Mouse (Mus musculus): ENCODE results near the gene Cyp2d22.
A peak's percentile ranks its signal among the peaks of the same experiment; 100 is the strongest.

Cyp2d22 gene

DNA sequence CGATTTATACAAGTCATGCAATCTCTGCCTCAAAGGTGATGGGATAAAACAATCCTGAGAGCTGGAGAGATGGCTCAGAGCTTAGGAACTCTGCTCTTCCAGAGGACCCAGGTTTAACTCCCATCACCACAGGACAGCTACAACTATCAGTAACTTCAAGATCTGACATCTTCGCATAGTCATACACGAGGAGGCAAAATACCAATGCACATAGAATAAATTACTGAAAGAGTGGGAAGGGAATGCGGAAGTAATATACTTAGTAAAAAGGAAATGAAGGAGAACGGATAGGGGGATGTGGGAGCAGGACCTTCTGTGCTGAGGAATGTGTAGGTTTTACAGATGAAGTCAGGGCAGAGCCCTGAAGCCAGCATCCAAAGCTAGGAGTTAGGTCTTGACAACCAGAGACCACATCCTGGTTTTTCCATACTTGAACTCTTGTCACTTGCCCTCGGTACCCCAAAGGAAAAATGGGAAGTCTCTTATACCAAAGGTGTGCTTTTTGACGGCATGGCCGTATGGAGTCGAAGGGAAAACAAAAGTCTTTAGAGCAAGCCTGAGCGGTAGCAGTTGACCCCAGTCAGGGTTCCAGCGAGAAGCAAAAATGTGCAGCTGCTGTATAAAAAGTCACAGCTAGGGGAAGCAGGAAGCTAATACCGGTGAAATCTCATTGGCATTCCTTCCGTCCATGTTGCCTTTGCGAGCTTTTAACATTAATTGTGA lies 33.3 kb downstream of the Cyp2d22 start:
- DNase-seq (ENCODE audit: low spot score in 2 of 2), result no peak

DNA sequence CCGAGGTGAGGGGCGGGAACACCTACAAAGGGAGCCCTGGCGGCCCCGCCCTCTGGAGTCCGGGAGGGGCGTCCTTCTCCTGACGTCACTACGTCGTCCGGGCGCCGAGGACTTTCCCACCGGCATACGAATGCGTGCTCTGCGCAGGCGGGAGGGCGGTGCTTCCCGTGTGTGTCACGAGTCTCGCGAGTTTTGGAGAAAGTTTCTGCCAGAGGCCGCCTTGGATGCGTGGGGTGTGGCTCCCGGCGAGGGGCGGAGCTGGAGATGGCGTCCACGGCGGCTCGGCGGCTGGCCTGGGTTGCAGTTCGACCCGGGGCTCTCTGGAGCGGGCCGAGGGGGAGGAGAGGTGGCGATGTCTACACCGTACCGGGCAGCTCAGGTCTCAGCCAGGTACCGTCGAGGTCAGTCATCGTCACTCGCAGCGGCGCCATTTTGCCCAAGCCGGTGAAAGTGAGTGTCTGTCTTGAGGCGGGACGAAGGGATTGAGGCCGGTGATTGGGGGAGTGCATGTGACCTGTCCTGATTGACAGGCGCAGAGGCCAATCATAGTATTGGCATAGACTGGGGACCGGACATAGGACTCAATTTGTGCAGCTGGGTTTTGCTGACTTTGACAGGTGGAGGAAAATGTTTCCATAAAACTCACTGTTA lies 34.1 kb downstream of the Cyp2d22 start:
- peak; percentile 96 to 97 for DNase-seq (ENCODE audit: low spot score in 2 of 2)

DNA sequence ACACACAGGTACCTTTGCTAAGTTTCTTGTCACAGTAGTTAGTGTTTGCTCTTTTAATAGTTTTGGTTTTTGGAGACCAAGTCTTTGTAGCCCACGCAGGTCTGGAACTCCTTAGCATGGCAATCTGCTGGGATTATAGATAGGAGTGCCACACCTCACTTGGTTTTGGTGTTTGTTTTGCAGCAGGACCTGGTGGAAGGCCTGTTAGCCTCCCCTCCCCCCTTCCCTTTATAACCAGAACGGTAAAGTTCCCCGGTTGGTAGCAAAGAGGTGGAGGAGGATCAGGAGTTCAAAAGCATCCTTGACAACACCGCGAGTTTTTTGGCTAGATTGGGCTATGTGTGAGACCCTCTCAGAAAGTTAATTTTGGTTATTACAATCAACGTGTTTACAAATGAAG lies 35.1 kb downstream of the Cyp2d22 start:
- DNase-seq (ENCODE audit: low spot score in 2 of 2), result no peak

DNA sequence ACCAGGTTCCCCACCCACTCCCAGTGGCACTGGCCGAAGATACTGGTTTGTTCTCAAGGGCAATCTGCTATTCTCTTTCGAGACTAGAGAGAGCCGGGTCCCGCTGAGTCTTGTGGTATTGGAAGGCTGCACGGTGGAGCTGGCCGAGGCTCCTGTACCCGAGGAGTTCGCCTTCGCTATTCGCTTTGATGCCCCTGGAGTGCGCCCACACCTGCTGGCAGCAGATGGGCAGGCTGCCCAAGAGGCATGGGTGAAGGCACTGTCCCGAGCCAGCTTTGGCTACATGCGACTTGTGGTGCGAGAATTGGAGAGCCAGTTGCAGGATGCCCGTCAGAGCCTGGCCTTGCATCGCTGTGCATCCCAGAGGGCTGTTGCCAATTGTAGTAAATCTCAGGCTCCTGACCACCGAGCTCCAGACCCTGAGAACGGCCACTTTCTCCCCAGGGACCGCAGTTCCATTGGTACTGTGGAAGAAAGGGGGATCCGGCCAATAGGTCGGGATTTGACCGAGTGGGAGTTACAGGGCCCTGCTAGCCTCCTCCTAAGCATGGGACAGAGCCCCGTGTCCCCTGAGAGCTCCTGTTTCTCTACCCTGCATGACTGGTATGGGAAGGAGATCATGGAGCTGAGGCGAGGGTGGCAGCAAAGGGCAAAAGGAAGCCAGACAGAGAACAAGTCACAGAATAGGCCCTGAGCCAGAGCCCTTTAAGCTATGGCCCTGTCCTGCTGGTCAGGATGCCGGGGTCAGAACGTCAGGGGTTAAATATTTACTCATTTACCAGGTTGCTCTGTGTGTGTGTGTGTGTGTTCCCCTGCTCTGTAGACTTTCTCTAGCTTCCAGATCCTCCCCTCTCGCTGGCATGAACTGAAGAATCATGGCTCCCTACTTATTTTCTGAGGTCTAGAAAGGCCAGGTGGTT lies 36.4 kb downstream of the Cyp2d22 start:
- no peak for DNase-seq (ENCODE audit: low spot score in 2 of 2)

DNA sequence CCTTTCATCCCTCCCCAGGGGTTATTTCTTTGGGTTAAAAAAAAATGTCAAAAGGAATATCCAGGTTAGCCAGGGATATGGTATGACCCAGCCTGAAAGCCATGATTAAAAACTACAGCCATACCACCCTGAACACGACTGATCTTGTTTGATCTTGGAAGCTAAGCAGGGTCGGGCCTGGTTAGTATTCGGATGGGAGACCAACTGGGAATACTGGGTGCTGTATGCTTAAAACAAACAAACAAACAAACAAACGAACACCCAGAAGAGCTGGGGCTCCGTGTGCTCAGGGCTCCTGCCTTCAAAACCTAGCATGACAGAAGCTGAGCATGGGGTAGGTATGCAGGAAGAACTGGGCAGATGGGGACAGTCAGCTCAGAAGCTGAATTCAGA lies 37.5 kb downstream of the Cyp2d22 start:
- no peak for DNase-seq (ENCODE audit: low spot score in 2 of 2)

DNA sequence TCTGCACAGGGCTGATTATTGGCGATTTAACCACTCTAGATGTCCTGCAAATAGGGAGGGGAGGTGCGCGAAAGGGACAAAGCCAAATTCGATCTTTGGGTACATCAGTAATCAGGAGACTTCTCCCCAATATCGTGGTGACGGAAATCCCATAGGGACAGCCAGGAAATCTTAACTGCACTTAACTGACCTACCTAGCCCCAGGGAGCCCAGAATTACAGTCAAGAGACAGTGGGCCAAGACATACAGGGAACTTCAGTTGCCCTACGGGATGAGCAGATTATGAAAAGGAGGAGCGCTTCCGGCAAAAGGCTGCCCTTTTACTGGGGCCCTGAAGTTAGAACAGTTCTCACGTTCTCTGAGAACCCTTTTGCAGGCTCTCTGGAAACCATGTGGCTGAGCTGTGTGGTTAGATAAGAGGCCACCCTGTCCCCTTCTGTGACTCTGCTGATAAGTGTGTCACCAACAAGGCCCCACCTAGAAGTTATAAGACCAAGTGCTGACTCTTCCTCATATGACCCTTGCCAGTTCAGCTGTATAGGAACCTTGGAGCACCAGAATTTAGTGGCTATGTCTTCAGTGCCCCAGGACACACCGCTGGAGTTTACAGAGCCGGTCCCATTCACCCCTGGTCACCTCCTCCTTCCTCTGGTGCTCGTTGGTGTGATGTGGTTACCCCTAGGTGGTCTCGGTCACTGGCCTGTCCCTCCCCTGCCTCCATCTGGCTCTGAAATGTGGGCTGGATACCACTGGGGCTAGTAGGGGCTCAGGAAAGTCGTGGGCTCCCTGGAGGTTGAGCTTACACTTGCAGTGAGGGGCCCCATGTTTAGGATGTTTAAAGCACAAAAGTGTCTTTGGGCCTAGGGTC lies 38.2 kb downstream of the Cyp2d22 start:
- DNase-seq (ENCODE audit: low spot score in 2 of 2), result no peak

DNA sequence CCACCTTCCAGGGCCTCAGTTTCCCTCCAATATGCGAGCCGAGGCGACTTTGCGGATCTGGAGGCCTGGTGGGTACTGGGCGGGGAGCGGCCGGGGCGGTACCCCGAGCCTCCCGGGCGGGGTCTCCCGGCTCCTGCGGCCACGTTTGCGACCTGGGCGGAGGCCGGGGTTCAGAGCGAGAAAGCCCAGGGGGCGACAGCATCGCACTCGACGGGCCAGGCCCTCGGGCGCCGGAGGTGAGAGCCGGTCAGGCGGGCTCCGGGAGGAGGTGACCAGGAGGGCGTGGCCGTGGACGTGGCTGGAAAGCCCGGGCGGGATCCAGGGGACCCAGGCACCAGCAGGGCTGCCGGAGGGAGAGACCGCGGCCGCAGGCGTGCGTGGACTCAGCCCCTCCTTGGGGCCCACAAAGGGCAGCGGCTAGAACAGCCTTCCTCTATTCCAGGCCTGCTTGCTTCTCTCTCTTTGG lies 39.0 kb downstream of the Cyp2d22 start:
- no peak for DNase-seq (ENCODE audit: low spot score in 2 of 2)

DNA sequence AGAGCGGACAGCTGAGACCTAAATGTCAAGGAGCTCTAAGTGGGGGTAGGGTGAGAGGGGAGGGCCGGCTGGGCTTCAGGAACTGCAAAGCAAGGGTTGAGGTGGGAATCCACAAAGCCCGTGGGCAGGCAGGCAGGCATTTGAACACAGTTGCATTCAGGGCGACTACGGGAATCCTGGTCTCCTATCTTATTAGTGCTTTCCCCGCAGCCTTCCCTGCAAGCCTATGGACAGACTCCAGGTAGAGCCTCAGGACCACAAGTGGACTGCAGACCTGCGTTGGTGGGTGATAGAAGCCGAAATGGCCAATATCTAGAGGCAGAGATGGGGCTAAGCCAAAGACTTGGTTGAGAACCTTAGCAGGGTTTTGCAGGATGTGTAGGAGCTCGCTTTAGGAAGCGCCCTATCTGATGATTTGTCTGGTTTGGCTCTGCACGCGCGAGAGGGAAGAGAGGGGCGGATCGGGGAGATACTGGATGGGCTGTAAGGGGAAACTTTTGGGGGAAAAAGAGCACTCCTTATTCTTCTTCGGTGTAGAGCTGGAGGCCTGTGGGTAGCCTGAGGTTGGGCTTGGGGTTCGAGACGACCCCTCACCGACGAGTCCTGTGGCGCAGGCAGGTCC lies 39.5 kb downstream of the Cyp2d22 start:
- DNase-seq (ENCODE audit: low spot score in 2 of 2), result no peak

DNA sequence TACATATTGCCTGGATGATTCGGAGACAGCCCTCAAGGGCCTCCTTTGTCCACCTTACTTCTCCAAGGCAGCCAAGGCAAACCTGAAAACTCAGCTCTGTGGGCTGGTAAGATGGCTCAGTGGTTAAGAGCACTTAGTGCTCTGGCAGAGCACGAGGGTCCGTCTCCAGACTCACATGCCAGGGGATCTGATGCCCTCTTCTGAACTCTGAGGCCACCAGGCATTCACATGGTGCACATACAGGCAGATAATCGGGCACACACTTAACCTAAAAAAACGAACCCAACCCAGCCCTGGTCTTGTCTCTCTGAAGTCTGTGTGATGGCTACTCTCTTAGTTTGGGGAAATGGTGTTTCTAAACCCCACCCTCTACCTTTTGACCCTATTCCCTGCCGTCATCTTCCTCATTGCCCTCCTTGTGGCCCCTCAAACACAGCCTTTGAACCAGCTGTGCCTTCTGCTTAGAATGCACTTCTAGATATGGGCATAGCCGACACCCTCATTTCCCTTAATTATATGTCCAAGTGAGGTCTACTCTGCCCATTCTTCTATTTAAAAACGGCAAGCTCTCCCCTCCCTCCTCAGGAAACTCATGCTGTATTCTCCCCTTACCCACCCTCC lies 40.3 kb downstream of the Cyp2d22 start:
- DNase-seq (ENCODE audit: low spot score in 2 of 2), result no peak

DNA sequence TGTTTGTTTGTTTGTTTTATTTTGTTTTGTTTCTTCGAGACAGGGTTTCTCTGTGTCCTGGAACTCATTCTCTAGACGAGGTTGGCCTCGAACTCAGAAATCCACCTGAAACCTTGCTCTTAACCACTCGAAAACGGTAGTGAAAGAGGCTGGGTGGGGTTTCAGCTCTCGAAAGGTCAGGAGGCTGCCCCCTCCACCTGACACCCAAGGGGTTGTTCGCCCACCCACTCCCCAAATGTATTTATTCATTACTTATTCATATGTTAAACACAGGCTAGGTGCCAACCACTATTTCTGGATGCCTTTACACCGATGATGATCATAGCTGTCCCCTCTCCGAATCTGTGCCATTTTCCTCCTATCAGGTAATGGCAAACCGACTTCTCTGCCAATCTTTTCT lies 40.9 kb downstream of the Cyp2d22 start:
- DNase-seq (ENCODE audit: low spot score in 2 of 2), result no peak

DNA sequence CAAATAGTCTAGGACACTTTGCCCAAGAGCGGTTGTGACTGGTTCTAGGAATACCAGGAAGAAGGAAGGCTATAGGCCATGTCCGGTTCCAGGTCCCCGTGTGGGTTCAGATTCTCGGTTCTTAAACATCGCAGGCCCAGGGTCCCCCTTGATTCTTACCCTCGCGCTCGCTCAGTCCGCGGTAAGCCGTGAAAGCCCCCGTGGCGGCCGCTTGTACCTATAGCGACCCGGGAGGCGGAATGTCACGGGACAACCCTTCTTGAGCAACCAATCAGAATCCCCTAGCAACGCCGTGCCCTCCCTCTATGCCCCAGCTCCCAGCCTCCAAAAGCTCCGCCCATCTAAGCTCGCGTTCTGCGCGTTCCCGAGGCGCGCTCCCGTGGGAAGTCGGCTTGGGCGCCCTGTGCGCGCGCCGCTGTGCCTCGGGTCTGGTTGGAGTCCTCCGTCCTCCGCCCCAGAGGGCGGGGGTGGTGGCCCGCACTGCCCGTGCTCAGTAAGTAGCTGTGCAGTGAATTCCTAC lies 41.4 kb downstream of the Cyp2d22 start, which contains the start of the genes Naga, Pheta2 and Smdt1:
TSS of gene Naga (minus strand) at position 333 of the 520 bp plus-strand sequence.
TSS of gene Pheta2 (plus strand) at position 350 of the 520 bp plus-strand sequence.
TSS of gene Smdt1 (plus strand) at position 367 of the 520 bp plus-strand sequence.
- DNase-seq (ENCODE audit: low spot score in 2 of 2), result peak; percentile 88 to 90

DNA sequence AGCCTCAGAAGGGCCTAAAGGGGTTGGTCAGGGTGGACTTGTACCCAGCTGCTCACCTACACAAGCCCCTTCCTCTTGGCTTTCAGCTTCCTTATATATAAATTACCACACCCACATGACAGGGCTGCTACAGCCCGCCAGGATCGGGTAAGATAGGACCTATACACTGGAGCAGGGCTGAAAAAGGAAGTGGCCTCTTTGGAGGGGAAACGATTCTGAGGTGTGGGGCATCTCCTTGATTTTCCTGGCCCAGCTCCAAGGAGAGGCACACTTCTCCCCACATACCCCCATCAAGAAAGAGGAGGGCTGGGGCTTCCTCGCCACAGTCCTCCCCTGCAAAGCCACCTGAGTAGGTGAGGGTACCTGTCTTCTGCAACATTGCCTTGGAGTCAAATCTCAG lies 42.2 kb downstream of the Cyp2d22 start:
- no peak for DNase-seq (ENCODE audit: low spot score in 2 of 2)

DNA sequence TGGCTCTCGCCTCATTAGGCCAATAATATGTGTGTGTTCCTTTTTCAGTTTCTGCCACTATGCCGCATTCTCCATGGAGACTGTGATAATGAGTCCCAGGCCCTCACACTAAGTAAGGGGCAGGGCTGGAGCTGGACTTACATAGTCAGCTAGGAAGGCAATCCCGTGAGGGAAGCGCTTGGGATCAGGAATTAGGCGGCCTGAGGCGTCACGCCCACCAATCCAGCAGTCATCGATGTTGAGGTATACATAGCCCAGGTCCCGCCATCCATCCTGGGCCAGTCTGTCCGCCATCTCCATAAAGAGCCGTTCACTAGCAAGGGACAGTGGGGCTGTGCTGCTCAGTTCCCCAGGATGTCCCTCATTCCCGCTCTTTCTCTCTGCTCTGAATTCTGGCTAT lies 43.4 kb downstream of the Cyp2d22 start:
- no peak for DNase-seq (ENCODE audit: low spot score in 2 of 2)

DNA sequence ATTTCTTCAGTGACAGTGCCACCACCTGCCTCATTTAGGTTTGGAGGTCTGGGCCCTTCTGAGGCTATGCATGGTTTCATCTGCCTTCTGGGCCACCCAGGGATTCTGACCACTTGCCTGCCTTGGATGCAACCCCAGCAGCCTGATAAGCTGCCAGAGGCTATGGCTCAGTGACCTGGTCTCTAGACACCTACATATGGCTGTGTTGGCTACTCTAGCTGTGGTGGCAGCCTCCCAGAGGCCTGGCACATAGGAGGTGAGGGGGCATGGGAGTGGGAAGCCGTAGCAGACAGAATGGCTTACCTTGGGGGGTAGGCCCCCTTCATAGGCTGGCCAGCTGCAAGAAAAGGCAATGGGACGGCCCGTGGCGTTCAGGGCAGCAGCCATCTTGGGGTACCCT lies 44.9 kb downstream of the Cyp2d22 start:
- DNase-seq (ENCODE audit: low spot score in 2 of 2), result no peak

DNA sequence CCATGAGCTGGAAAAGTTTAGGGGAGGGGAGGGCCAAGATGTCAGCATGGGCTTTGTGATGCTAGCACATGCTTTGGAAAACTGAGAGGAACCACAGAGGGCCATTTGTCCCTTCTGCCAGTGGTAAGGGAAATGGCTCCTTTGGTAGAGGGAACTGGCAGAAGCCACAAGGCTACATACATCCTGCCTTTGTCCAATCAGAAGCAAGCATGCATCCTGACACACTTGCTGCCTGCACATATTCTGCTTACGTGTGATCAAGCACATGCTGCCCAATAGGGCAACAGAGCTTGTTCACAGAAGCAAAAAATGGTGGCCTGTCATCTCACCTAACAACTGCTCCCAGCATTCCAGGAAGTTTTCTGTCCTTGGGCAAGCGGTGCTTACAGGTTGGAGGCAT lies 54.7 kb downstream of the Cyp2d22 start:
- no peak for DNase-seq (ENCODE audit: low spot score in 2 of 2)

DNA sequence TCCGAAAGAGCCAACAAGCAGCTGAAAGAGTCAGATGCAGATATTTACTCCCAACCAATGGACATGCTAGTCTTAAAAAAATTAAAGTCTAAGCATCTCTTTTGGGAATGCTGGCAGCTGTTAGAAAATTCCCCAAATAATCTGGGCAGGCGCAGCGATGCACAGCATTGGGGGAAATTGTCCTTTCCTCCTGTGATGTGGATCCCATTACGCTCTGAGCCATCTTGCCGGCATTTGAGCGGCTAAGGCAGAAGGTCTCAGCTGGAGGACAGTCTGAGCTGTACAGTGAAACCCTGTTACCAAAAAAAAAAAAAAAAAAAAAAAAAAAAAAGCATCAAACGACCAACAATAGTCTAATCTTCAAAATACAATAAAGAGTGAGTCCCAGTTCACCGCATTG lies 57.9 kb downstream of the Cyp2d22 start:
- DNase-seq (ENCODE audit: low spot score in 2 of 2), result no peak
